In the genomic region with DNA sequence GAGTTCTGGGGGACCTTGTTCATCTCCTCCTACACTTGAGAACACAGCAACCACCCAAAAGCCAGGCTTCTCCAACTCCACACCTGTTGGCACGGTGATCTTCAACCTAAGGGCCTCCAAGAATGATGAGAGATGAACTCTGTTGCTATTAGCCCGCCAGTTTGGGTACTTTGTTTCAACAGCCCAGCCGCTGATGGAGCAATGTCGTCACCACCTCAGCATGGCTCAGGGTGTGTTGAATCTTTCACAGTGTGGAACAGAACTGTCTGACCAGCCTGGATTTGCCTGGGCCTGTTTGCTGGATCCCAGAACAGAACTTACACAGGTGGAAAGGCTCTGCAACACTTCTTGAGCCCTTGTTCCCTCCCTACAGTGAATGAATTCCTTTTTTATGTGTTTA, we compare ENCODE assay signal across 15 mouse cellular contexts.
"Had no signal": no experiment of that assay in that cellular context is flagged by ENCODE, and none has a peak within 500 bp of the region (broad histone marks: within the 10 kb centered on the region; RNA-seq: fewer than 3 reads in every experiment).

No protein-coding gene starts in this region.

- H3K4me1 ChIP-seq: kidney, embryonic 15.5 days; liver, embryonic 15.5 days; midbrain, embryonic 10.5 days; neural tube, embryonic 15.5 days had no signal

- H3K27me3 ChIP-seq: kidney, embryonic 15.5 days; liver, embryonic 15.5 days; neural tube, embryonic 15.5 days had no signal

- DNase-seq: kidney, adult 2 months; kidney, postnatal 14 days; lung, embryonic 14.5 days; midbrain, embryonic 14.5 days; right cerebral cortex, adult 18-20 months; right cerebral cortex, postnatal 25 days; thymus, postnatal 36 days had no signal

- H3K4me2 ChIP-seq: kidney, embryonic 15.5 days; liver, embryonic 11.5 days; liver, embryonic 15.5 days; lung, embryonic 14.5 days; neural tube, embryonic 15.5 days had no signal

- H3K9ac ChIP-seq: kidney, embryonic 15.5 days; liver, embryonic 15.5 days; lung, embryonic 14.5 days; neural tube, embryonic 15.5 days had no signal

- H3K27ac ChIP-seq: kidney, embryonic 15.5 days; limb, embryonic 10.5 days; liver, embryonic 15.5 days; midbrain, embryonic 10.5 days; neural tube, embryonic 15.5 days had no signal

- H3K9me3 ChIP-seq: kidney, embryonic 15.5 days; limb, embryonic 10.5 days; liver, embryonic 15.5 days; midbrain, embryonic 10.5 days; neural tube, embryonic 15.5 days had no signal

- H3K4me3 ChIP-seq: kidney, embryonic 15.5 days; limb, embryonic 10.5 days; liver, embryonic 15.5 days; midbrain, embryonic 10.5 days; myocyte; neural tube, embryonic 15.5 days had no signal

- ATAC-seq: intestine, embryonic 16.5 days had no signal

- H3K36me3 ChIP-seq: kidney, embryonic 15.5 days; limb, embryonic 10.5 days; liver, embryonic 15.5 days; midbrain, embryonic 10.5 days; neural tube, embryonic 15.5 days had no signal
